Mouse (Mus musculus) lung, postnatal 0 days (tissue): ENCODE data around the gene Raet1e. TPM values are rescaled to one million over a fixed set of nuclear protein-coding genes. Genes with fewer than 3 reads are reported as not detected.

Source experiments
- ATAC-seq: fragments of 200-750 bp; cut with Nextera tagmentation; 2 replicates; pipeline ENCODE4 v1.8.0; 2017; ENCODE audit warnings: moderate library complexity
- DNase-seq: peaks from one replicate; pipeline ENCODE4 v3.0.0-alpha.2; 2016; ENCODE audit warnings: low spot score
- H3K27ac ChIP-seq: fragments of 300-500 bp; sonication (generic); 2 replicates; pipeline ENCODE4 v1.5.1; 2014; ENCODE audit warnings: antibody characterized with exemption, mild to moderate bottlenecking, low read length, mixed read lengths
- H3K27me3 ChIP-seq: fragments of 300-500 bp; sonication (generic); replicated peaks from 2 replicates; pipeline ENCODE4 v1.6.1; 2014; ENCODE audit warnings: low read length, mixed read lengths; ENCODE audit not compliant: insufficient read depth
- H3K36me3 ChIP-seq: fragments of 300-500 bp; sonication (generic); 2 replicates; pipeline ENCODE4 v1.6.1; 2014; ENCODE audit warnings: low read length, mixed read lengths; ENCODE audit not compliant: insufficient read depth
- H3K4me1 ChIP-seq: fragments of 300-500 bp; sonication (generic); 2 replicates; pipeline ENCODE4 v1.6.1; 2014; ENCODE audit warnings: antibody characterized with exemption, low read depth, low read length, mixed read lengths; ENCODE audit not compliant: insufficient read depth
- H3K4me2 ChIP-seq: fragments of 300-500 bp; sonication (generic); replicated peaks from 2 replicates; pipeline ENCODE4 v1.6.1; 2014; ENCODE audit warnings: low read depth, mild to moderate bottlenecking, low read length, moderate library complexity, mixed read lengths
- H3K4me3 ChIP-seq: fragments of 300-500 bp; sonication (generic); 2 replicates; pipeline ENCODE4 v1.5.1; 2014; ENCODE audit warnings: low read depth, low read length
- H3K9ac ChIP-seq: fragments of 300-500 bp; sonication (generic); replicated peaks from 2 replicates; pipeline ENCODE4 v1.6.1; 2014; ENCODE audit warnings: low read depth, mild to moderate bottlenecking
- H3K9me3 ChIP-seq: fragments of 300-500 bp; sonication (generic); 2 replicates; pipeline ENCODE4 v1.6.1; 2016; ENCODE audit warnings: low read length, mixed read lengths
- CTCF ChIP-seq: IDR thresholded peaks from 2 replicates; pipeline ENCODE4 v1.5.1; 2016; ENCODE audit warnings: antibody characterized with exemption, mild to moderate bottlenecking
- EP300 ChIP-seq: IDR thresholded peaks from 2 replicates; pipeline ENCODE4 v1.6.1; 2016; ENCODE audit warnings: antibody characterized with exemption, mild to moderate bottlenecking, control low read depth
- WGBS: fragments of 180-500 bp; shearing (Covaris S2); extraction: QIAGEN DNeasy Blood & Tissue Kit; methylation state at CpG from one replicate; pipeline ENCODE4 v1.1.7; 2014; 5-methylcytosine and 5-hydroxymethylcytosine counted together
- polyA plus RNA-seq: library from polyadenylated mRNA; unstranded; fragments of >200 nt; fragmentation: Nextera tagmentation; extraction: Ambion mirVana; gene quantifications from 2 replicates; pipeline ENCODE4 v1.2.1, GENCODE M21; 2015

Raet1e gene
- polyA plus RNA-seq, 1 experiment from 2014 or later = 4.6 TPM

- TF ChIP-seq EP300 (no peak), CTCF (no peak)
- no peak for ATAC-seq
Measured at GRCm38 (mm10) chr10:22297766-22298461, 139.5 kb downstream of the Raet1e start.

GRCm38 (mm10) chr10:22299324-22299723, 141.0 kb downstream of the Raet1e start:
- H3K36me3 ChIP-seq = no peaks in the 10 kb centered on the region
- no peaks in the 10 kb centered on the region for H3K27me3 ChIP-seq
- H3K4me1 ChIP-seq = no peaks in the 10 kb centered on the region
- H3K4me3 ChIP-seq = no peak overlapping the region
- no peaks in the 10 kb centered on the region for H3K9me3 ChIP-seq
- ATAC-seq (no peak), DNase-seq (no peak)
- H3K9ac ChIP-seq = no peak overlapping the region
- H3K27ac ChIP-seq = no peak overlapping the region
- 52% methylated on average over 2 of the region's 2 CpGs for WGBS
- H3K4me2 ChIP-seq = no peak overlapping the region
- TF ChIP-seq CTCF (no peak), EP300 (no peak)

More at GRCm38 (mm10) chr10:22297766-22298461, 139.5 kb downstream of the Raet1e start:
- Histone ChIP-seq H3K27me3 (no peaks in the 10 kb centered on the region), H3K4me2 (no peak overlapping the region), H3K27ac (no peak overlapping the region), H3K9ac (no peak overlapping the region), H3K9me3 (no peaks in the 10 kb centered on the region), H3K4me1 (no peaks in the 10 kb centered on the region), H3K36me3 (no peaks in the 10 kb centered on the region), H3K4me3 (no peak overlapping the region)
- no peak for DNase-seq
- WGBS = 40% methylated on average over 8 of the region's 8 CpGs

DNA sequence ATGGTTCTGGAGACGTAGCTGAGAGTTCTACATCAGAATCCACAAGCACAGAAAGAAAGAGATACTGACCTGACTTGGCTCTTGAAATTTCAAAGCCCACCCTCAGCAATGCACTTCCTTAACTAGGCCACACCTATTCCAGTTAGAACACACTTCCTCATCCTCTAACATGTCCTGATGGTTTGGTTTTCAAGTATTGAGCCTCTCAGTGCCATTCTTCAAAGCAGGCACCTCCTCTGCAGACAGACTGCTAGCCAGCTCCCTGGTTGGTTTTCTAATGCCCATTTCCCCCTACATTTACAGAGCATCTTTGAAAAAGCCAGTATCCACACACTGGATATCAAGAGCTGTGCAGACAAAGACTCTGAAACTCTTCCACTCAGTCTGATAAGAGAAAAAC, 143.3 kb downstream of the Raet1e start:
- Histone ChIP-seq H3K36me3 (no peaks in the 10 kb centered on the region), H3K9me3 (no peaks in the 10 kb centered on the region), H3K4me2 (no peak overlapping the region), H3K4me1 (no peaks in the 10 kb centered on the region), H3K27me3 (no peaks in the 10 kb centered on the region), H3K9ac (no peak overlapping the region), H3K4me3 (no peak overlapping the region), H3K27ac (no peak overlapping the region)
- WGBS = 58% methylated on average over 1 of the region's 1 CpGs
- DNase-seq (no peak), ATAC-seq (no peak)
- TF ChIP-seq EP300 = no peak
- no peak for TF ChIP-seq CTCF

DNA sequence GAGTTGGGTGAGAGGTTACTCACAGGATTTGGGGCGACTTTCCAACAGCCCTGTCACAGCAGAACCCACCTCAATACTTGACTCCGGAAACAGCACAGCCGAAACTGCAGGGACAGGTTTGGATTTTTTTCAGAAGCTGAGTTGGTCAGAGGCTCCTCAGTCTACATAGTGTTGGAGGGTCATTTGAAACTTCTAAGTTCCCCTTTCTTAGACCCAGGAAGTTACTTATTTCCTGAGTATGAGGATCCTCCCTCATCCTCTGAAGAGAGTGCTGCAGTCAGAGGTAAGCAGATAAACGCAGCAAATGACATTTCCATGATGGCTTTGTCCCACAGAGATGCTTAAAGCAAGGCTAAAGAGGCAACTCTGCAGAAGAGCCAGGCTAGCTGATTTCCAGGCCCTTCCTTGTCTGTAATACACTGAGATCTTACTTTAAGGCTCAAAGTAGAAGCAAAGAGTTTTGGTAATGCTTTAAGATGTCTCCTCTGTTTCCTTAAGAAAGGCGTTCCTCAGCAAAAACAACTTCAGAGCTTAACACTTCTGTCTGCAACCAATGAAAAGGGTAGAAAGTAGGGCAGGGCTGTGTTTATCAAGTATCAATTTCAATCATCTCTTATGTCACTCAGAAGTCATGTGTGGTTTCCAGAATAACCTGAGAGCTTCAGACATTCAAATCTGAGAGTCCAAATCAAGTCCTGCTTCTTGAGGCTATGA, 144.1 kb downstream of the Raet1e start:
- Histone ChIP-seq H3K36me3 (no peaks in the 10 kb centered on the region), H3K4me1 (no peaks in the 10 kb centered on the region), H3K9ac (no peak overlapping the region), H3K27me3 (no peaks in the 10 kb centered on the region), H3K27ac (no peak overlapping the region), H3K4me3 (no peak overlapping the region), H3K9me3 (no peaks in the 10 kb centered on the region), H3K4me2 (no peak overlapping the region)
- DNase-seq (no peak), ATAC-seq (no peak)
- TF ChIP-seq EP300 (no peak), CTCF (no peak)
- WGBS = 68% methylated on average over 5 of the region's 5 CpGs

GRCm38 (mm10) chr10:22303736-22304135, 145.4 kb downstream of the Raet1e start:
- no peak for ATAC-seq
- WGBS = 79% methylated on average over 6 of the region's 6 CpGs

DNA sequence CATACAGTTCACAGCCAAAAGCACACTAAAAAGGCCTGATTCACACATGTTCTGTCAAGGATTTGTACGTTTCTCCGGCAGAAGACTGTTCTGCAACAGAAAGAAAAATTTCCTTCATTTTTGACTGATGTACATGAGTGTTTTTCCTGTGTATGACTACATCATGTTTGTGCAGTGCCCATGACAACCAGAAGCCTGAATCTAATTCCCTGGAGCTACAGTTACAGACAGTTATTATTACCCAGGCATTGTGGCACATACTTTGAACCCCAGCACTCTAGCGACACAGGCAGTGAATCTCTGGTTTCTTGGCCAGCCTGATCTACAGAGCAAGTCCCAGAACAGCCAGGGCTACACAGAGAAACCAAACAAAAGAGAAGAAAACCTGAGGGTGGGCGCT, 147.4 kb downstream of the Raet1e start:
- ATAC-seq (no peak), DNase-seq (no peak)
- no peak for TF ChIP-seq EP300
- TF ChIP-seq CTCF = no peak
- Histone ChIP-seq H3K9ac (no peak overlapping the region), H3K4me1 (no peaks in the 10 kb centered on the region), H3K36me3 (no peaks in the 10 kb centered on the region), H3K9me3 (no peaks in the 10 kb centered on the region), H3K4me2 (no peak overlapping the region), H3K4me3 (no peak overlapping the region), H3K27ac (no peak overlapping the region), H3K27me3 (no peaks in the 10 kb centered on the region)
- WGBS = 80% methylated on average over 4 of the region's 4 CpGs

More at GRCm38 (mm10) chr10:22303736-22304135, 145.4 kb downstream of the Raet1e start:
- no peak overlapping the region for H3K27ac ChIP-seq
- no peak overlapping the region for H3K9ac ChIP-seq
- no peak overlapping the region for H3K4me2 ChIP-seq
- H3K27me3 ChIP-seq = no peaks in the 10 kb centered on the region
- H3K9me3 ChIP-seq = no peaks in the 10 kb centered on the region
- H3K4me3 ChIP-seq = no peak overlapping the region
- no peaks in the 10 kb centered on the region for H3K36me3 ChIP-seq
- H3K4me1 ChIP-seq = no peaks in the 10 kb centered on the region
- TF ChIP-seq EP300 (no peak), CTCF (no peak)
- no peak for DNase-seq
